Mouse (Mus musculus) ES-E14 (cell line): ENCODE results near the gene Sult3a1.
"Not testable (repeated sequence)": the region's sequence is repeated elsewhere in the genome, so short reads cannot be mapped to it uniquely, and the experiment has no call there.

ENCODE experiments used
- CHD2 ChIP-seq: IDR thresholded peaks from 2 replicates; pipeline ENCODE4 v1.6.1; 2014; ENCODE audit warnings: mild to moderate bottlenecking, low read depth, low read length, inconsistent platforms
- HCFC1 ChIP-seq: IDR thresholded peaks from 2 replicates; pipeline ENCODE4 v1.6.1; 2012; ENCODE audit warnings: low read length, inconsistent platforms, borderline replicate concordance; ENCODE audit not compliant: insufficient read depth
- MAFK ChIP-seq: IDR thresholded peaks from 2 replicates; pipeline ENCODE4 v1.6.1; 2014; ENCODE audit warnings: mild to moderate bottlenecking, low read depth, low read length, inconsistent platforms; ENCODE audit not compliant: insufficient read depth
- ZC3H11A ChIP-seq: IDR thresholded peaks from 2 replicates; pipeline ENCODE4 v1.6.1; 2012; ENCODE audit warnings: low read depth, mild to moderate bottlenecking, inconsistent platforms, low read length, borderline replicate concordance

DNA sequence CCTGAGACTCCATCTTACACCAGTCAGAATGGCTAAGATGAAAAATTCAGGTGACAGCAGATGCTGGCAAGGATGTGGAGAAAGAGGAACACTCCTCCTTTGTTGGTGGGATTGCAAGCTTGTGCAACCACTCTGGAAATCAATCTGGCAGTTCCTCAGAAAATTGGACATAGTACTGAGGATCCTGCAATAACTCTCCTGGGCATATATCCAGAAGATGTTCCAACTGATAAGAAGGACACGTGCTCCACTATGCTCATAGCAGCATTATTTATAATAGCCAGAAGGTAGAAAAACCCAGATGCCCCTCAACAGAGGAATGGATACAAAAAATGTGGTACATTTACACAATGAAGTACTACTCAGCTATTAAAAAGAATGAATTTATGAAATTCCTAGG lies 44.0 kb downstream of the Sult3a1 start:
- not testable (repeated sequence) for TF ChIP-seq MAFK, ZC3H11A, HCFC1, CHD2
